Mouse (Mus musculus) left cerebral cortex, postnatal 25 days (tissue): ENCODE measurements around the gene Mrps18b. TPM values are rescaled to one million over a fixed set of nuclear protein-coding genes. Genes with fewer than 3 reads are reported as not detected.
A peak's percentile ranks its signal among the peaks of the same experiment; 100 is the strongest.

Experiments
- DNase-seq, 2 experiments: peaks; one replicate each; pipeline ENCODE4 v3.0.0; 2022; ENCODE audit warnings: low spot score in 2 of 2, mixed read lengths in 1 of 2
- intact Hi-C: fragments of 180-260 bp; cut with DNase I; formaldehyde crosslinking; loops from one replicate; pipeline ENCODE4 v1.15.1; 2025
- microRNA-seq, 2 experiments: library from miRNA; unstranded; fragments of <30 nt; microRNA quantifications; one replicate each; pipeline ENCODE4 v1.2.0; 2022
- total RNA-seq, 2 experiments: library from RNA; stranded (reverse); gene quantifications; 2 replicates each; pipeline ENCODE4 v1.2.3; 2021

The Mrps18b gene
- total RNA-seq, 2 experiments from 2014 or later: 35.3 to 40.1 TPM

GRCm38 (mm10) chr17:35864832-35865353 is 51.3 kb downstream of the Mrps18b start:
- no peak for DNase-seq
- intact Hi-C loops: no loop called here

- intact Hi-C loops: loop anchor here (2.0 kb wide), 1 partner anchor 19 kb away; no protein-coding TSS in a partner anchor
- peak; percentile 91 to 94 for DNase-seq
Observed at GRCm38 (mm10) chr17:35861198-35861857, 54.9 kb downstream of the Mrps18b start, which contains the start of gene Nrm. Gene Nrm, plus strand, starts transcription at chr17:35861318.

- intact Hi-C loops: loop anchor here (2.0 kb wide), 1 partner anchor 18 kb away; no protein-coding TSS in a partner anchor
- no peak for DNase-seq
Observed at GRCm38 (mm10) chr17:35860831-35861197, 55.4 kb downstream of the Mrps18b start.

Small RNA genes lying within 50 kb of the gene (microRNA-seq; reads per million reads assigned to microRNA genes)
- 0 to 1.2 reads per million in 2 experiments for gene Gm28033
- gene Mir1894: 0.74 to 1.3 reads per million in 2 experiments
- gene Mir877: 310 to 541 reads per million in 2 experiments

Other genes with a start within 250 kb of the Mrps18b start
- 10 to 100 TPM; 31.1 to 32.6 TPM for gene Vars2, start 248.8 kb downstream of the Mrps18b start, total RNA-seq
- 10 to 100 TPM; 27.7 to 28.9 TPM for gene Gtf2h4, start 242.7 kb downstream of the Mrps18b start, total RNA-seq
- 10 to 100 TPM; 51.9 to 55.4 TPM for gene Ddr1, start 211.8 kb downstream of the Mrps18b start, total RNA-seq
- 10 to 100 TPM; 11.2 to 12.5 TPM for gene Ier3, start 94.7 kb downstream of the Mrps18b start, total RNA-seq
- 100 to 1,000 TPM; 120 to 137 TPM for gene Flot1, start 93.2 kb downstream of the Mrps18b start, total RNA-seq
- gene Tubb5, start 78.1 kb downstream of the Mrps18b start, total RNA-seq: 100 to 1,000 TPM; 492 to 522 TPM
- gene Mdc1, start 74.9 kb downstream of the Mrps18b start, total RNA-seq: 10 to 100 TPM in 1 of 2 experiments, 1 to 10 TPM in 1; 9.7 to 12.0 TPM
- 1 to 10 TPM; 3.2 to 3.6 TPM for gene Nrm, start 55.1 kb downstream of the Mrps18b start, total RNA-seq
- 1 to 10 TPM; 8.3 to 8.7 TPM for gene Ppp1r18, start 50.8 kb downstream of the Mrps18b start, total RNA-seq
- 10 to 100 TPM; 29.5 to 32.4 TPM for gene Dhx16, start 36.6 kb downstream of the Mrps18b start, total RNA-seq
- gene 2310061I04Rik, start 19.0 kb downstream of the Mrps18b start, total RNA-seq: 10 to 100 TPM; 55.4 to 59.6 TPM
- 10 to 100 TPM; 53.0 to 56.1 TPM for gene Atat1, start 6.3 kb downstream of the Mrps18b start, total RNA-seq
- 10 to 100 TPM; 70.2 to 76.0 TPM for gene Ppp1r10, start within 50 bp of the Mrps18b start, total RNA-seq
- 10 to 100 TPM; 76.7 to 82.6 TPM for gene Abcf1, start 53.4 kb upstream of the Mrps18b start, total RNA-seq
- gene Gnl1, start 63.5 kb upstream of the Mrps18b start, total RNA-seq: 100 to 1,000 TPM; 161 to 175 TPM
- gene Prr3, start 63.8 kb upstream of the Mrps18b start, total RNA-seq: 10 to 100 TPM; 40.1 to 42.9 TPM
- 1 to 10 TPM; 1.7 to 2.3 TPM for gene H2-T24, start 104.2 kb upstream of the Mrps18b start, total RNA-seq
- gene H2-T23, start 116.5 kb upstream of the Mrps18b start, total RNA-seq: 10 to 100 TPM in 1 of 2 experiments, 1 to 10 TPM in 1; 9.9 to 10.2 TPM
- gene H2-T22, start 126.4 kb upstream of the Mrps18b start, total RNA-seq: 1 to 10 TPM; 8.3 to 9.3 TPM
- gene Gm6034, start 126.6 kb upstream of the Mrps18b start, total RNA-seq: not detected
- 1 to 10 TPM; 1.3 TPM for gene Gm11127, start 142.0 kb upstream of the Mrps18b start, total RNA-seq
- gene Gm19684, start 205.3 kb upstream of the Mrps18b start, total RNA-seq: not detected
- gene Gm7030, start 213.0 kb upstream of the Mrps18b start, total RNA-seq: not detected